Comparison of ENCODE assay signal across 8 mouse cellular contexts in the genomic region with DNA sequence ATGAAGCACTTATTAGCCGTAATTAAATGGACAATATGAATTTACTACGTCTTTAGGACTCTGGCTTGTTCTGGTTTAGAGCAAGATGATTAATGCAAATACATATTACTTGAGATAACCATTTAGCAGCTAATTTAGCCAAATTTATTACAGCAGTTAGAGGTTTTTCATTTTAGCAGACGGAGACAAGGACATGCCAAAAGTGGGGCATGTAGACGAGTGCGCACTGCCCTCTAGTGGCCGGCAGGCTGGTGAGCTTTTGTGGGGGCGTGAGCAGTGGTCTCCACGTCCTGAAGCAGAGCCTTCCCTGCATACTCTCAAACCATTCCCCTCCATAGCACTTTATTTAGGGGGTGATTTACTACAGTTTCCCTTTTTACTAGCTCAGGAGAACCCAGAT.
DNase-seq lines count a peak whose midpoint lies in the region; ATAC-seq and TF ChIP-seq lines count a peak whose summit lies in the region.

No protein-coding gene starts in this region.

- no peak overlapping the region for H3K27ac ChIP-seq in embryonic facial prominence, embryonic 10.5 days (replicated peaks)
- H3K27ac ChIP-seq in heart, embryonic 16.5 days (ENCODE audit: low read length) = no peak overlapping the region

- TF ChIP-seq POLR2A in lung, adult 2 months (IDR thresholded peaks at IDR 0.05; ENCODE audit: borderline replicate concordance, extremely low read depth, low read depth, low read length) = no peak

- H3K36me3 ChIP-seq in embryonic facial prominence, embryonic 10.5 days (replicated peaks) = no peaks in the 10 kb centered on the region
- H3K36me3 ChIP-seq in heart, embryonic 16.5 days (ENCODE audit: control insufficient read depth, insufficient read depth) = no peaks in the 10 kb centered on the region

- peak; percentile 49; the same call in 1 of the 2 replicates for ATAC-seq in heart, embryonic 16.5 days (replicated peaks; ENCODE audit: extremely low read depth, insufficient read depth, low FRiP score)

- H3K4me2 ChIP-seq in heart, embryonic 16.5 days (ENCODE audit: low read depth, low read length) = no peak overlapping the region

- H3K27me3 ChIP-seq in embryonic facial prominence, embryonic 10.5 days (replicated peaks; ENCODE audit: low read depth, poor library complexity, severe bottlenecking) = peaks cover 26% of the 10 kb centered on the region
- H3K27me3 ChIP-seq in heart, embryonic 16.5 days (ENCODE audit: control insufficient read depth, insufficient read depth, low read length) = peaks cover 8% of the 10 kb centered on the region; the same call in 1 of the 2 replicates

- TF ChIP-seq CTCF in lung, adult 2 months (IDR thresholded peaks at IDR 0.05; ENCODE audit: insufficient read depth, low read length) = peak; percentile 84

- DNase-seq in A20 (ENCODE audit: low read depth, low spot score) = peak; percentile 57
- DNase-seq in adrenal gland, adult (ENCODE audit: inconsistent age in 2 of 2, low spot score in 1 of 2) = peak; percentile 80 to 93
- DNase-seq in embryonic facial prominence, embryonic 10.5 days (ENCODE audit: low spot score) = peak; percentile 88
- DNase-seq in kidney, postnatal 14 days = peak; percentile 76
- DNase-seq in lung, adult 2 months = peak; percentile 41
- DNase-seq in ovary, postnatal 36 days (ENCODE audit: low spot score) = peak; percentile 76
- peak; percentile 67 for DNase-seq in urinary bladder, postnatal 14 days (ENCODE audit: low spot score)

- peaks cover 30% of the 10 kb centered on the region for H3K4me1 ChIP-seq in embryonic facial prominence, embryonic 10.5 days
- H3K4me1 ChIP-seq in heart, embryonic 16.5 days (ENCODE audit: control insufficient read depth, insufficient read depth, low read length) = no peaks in the 10 kb centered on the region
- H3K4me1 ChIP-seq in lung, adult 2 months (ENCODE audit: control insufficient read depth, insufficient read depth, low read length) = no peaks in the 10 kb centered on the region

- H3K4me3 ChIP-seq in embryonic facial prominence, embryonic 10.5 days = no peak overlapping the region
- H3K4me3 ChIP-seq in heart, embryonic 16.5 days (ENCODE audit: low read length) = no peak overlapping the region
- H3K4me3 ChIP-seq in lung, adult 2 months (replicated peaks; ENCODE audit: extremely low read depth, low read depth, low read length) = no peak overlapping the region

- H3K9ac ChIP-seq in heart, embryonic 16.5 days (ENCODE audit: low read length) = no peak overlapping the region

- no peaks in the 10 kb centered on the region for H3K9me3 ChIP-seq in embryonic facial prominence, embryonic 10.5 days
- H3K9me3 ChIP-seq in heart, embryonic 16.5 days (replicated peaks; ENCODE audit: control insufficient read depth, low read length) = no peaks in the 10 kb centered on the region

- 19% methylated on average over 8 of the region's 8 CpGs for WGBS in embryonic facial prominence, embryonic 10.5 days
- WGBS in heart, embryonic 16.5 days = 16% methylated on average over 8 of the region's 8 CpGs
- WGBS in lung, adult 2 months = 17% methylated on average over 8 of the region's 8 CpGs
